Mouse (Mus musculus) olfactory bulb, adult 2 months (tissue): ENCODE measurements around the gene Gpat3.
A peak's percentile ranks its signal among the peaks of the same experiment; 100 is the strongest.

Experiments used
- CTCF ChIP-seq: fragments of 200-500 bp; IDR thresholded peaks from 2 replicates; pipeline ENCODE4 v1.5.1; 2012; ENCODE audit warnings: low read depth, mild to moderate bottlenecking, low read length, moderate library complexity; ENCODE audit not compliant: insufficient read depth
- POLR2A ChIP-seq: fragments of 200-500 bp; IDR thresholded peaks from 2 replicates; pipeline ENCODE4 v1.6.1; 2012; ENCODE audit warnings: mild to moderate bottlenecking, low read depth, low read length, moderate library complexity; ENCODE audit not compliant: insufficient read depth

- TF ChIP-seq CTCF (no peak), POLR2A (peak; percentile 71; the same call in 1 of the 2 replicates)
Observed at GRCm38 (mm10) chr5:100820483-100821184, 24.9 kb upstream of the Gpat3 start, which contains the start of gene Abraxas1.
